Mouse (Mus musculus) frontal cortex, adult 2 months (tissue): ENCODE data around the gene Krtap6-1. TPM values are rescaled to one million over a fixed set of nuclear protein-coding genes. Genes with fewer than 3 reads are reported as not detected.
"Not testable (repeated sequence)": the region's sequence is repeated elsewhere in the genome, so short reads cannot be mapped to it uniquely, and the experiment has no call there.

Experiments
- DNase-seq, 2 experiments: peaks; one replicate each; pipeline ENCODE4 v3.0.0; 2022; ENCODE audit warnings: low spot score in 1 of 2; ENCODE audit errors: extremely low spot score in 1 of 2
- polyA plus RNA-seq: library from polyadenylated mRNA; depleted of rRNA; stranded (reverse); fragments of >200 nt; gene quantifications from 2 replicates; pipeline ENCODE4 v1.2.3, GENCODE M21; 2012; rRNA removed

The Krtap6-1 gene
- not detected in 2 replicates for polyA plus RNA-seq

DNA sequence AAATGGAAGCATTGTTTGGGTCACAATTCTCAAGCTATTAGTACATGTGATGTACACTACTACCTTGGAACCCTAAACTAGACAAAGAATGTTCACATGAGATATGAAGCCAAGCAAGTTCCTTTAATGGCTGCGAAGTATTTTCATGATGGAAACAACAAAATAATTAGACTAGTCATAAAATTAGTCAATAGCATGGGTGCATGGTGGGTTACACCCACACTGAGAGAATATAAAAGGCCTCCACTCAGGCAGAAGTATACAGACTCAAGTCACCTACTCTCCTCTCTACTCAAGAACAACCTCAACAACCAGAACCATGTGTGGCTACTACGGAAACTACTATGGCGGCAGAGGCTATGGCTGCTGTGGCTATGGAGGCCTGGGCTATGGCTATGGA lies at the start of gene Krtap6-1:
Gene Krtap6-1, plus strand, starts transcription at position 301 of the 400 bp plus-strand sequence.
- not testable (repeated sequence) for DNase-seq

DNA sequence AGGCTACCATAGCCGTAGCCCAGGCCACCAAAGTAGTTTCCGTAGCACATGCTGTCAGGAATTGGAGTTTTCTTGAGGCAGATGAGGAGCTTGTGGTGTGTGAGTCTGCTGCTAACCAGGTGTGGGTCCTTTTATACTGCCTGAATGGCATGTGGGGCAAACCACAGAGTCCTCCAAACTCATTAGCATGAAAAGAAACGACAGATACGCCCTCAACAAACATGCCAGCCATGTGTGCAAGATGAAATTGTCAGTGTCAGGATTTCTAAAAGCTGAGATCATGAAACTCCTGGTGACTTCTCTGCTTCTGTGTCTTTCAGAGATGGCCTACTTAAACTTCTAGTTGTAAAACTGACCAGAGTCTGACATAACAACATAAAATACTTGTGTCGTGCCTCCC lies 20.8 kb upstream of the Krtap6-1 start, which contains the start of gene Krtap22-2:
Gene Krtap22-2, minus strand, starts transcription at position 101 of the 400 bp plus-strand sequence.
- DNase-seq: no peak

DNA sequence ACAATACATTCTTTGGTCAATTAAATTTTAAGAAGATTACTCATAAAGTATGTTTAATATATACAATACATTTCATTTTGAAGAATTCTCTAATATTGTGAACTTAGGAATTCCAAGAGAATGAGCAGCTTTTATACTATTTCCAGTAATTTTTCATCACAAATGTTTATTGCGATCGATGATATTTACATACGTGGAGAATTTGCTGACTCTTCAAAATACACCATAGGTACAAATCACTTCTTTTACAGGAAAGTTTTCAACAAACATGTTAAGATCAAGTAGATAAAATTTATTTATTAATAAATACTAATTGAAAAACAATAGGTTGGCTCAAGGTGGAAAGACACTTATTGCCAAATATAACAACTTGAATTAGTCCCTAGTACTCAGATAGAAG lies 17.5 kb upstream of the Krtap6-1 start:
- no peak for DNase-seq

DNA sequence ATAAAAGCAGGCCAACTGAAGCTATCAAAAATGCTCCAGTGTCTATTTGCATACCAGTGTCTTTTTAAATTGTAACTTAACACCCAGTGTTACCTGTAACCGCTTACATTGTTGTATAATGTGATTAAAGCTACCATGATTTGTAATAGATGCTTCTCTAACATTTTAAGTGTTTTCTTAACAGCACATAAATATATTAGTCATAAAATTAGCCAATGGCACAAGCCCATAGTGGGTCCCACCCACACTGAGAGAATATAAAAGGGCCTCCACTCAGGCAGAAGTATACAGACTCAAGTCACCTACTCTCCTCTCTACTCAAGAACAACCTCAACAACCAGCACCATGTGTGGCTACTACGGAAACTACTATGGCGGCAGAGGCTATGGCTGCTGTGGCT lies 16.5 kb upstream of the Krtap6-1 start, which contains the start of gene Gm10229:
Gene Gm10229, plus strand, starts transcription at position 301 of the 400 bp plus-strand sequence.
- not testable (repeated sequence) for DNase-seq

DNA sequence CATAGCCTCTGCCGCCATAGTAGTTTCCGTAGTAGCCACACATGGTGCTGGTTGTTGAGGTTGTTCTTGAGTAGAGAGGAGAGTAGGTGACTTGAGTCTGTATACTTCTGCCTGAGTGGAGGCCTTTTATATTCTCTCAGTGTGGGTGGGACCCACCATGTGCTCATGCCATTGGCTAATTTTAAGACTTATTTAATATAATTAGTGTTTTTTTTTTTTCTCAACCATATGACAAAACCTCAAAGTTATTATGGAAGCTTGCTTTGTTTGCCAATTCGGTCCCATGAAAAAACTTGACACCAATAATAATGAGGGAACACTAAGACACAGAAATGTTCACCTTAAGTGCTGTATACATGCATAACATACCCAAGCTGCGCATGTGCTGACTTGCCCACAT lies 9.9 kb downstream of the Krtap6-1 start, which contains the start of gene Gm10228:
Gene Gm10228, minus strand, starts transcription at position 101 of the 400 bp plus-strand sequence.
- DNase-seq: not testable (repeated sequence)

DNA sequence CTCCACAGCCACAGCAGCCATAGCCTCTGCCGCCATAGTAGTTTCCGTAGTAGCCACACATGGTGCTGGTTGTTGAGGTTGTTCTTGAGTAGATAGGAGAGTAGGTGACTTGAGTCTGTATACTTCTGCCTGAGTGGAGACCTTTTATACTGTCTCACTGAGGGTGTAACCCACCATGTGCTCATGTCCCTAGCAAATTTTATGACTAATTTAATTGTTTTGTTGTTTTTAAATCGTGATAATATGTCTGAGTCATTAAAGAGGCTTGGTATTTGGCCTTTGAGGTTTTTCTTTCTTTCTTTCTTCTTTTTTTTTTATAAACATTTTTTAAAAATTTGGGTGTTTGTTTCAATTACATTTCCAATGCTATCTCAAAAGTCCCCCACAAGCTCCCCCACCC lies 16.3 kb downstream of the Krtap6-1 start, which contains the start of gene Krtap6-5:
Gene Krtap6-5, minus strand, starts transcription at position 101 of the 400 bp plus-strand sequence.
- DNase-seq: no peak

DNA sequence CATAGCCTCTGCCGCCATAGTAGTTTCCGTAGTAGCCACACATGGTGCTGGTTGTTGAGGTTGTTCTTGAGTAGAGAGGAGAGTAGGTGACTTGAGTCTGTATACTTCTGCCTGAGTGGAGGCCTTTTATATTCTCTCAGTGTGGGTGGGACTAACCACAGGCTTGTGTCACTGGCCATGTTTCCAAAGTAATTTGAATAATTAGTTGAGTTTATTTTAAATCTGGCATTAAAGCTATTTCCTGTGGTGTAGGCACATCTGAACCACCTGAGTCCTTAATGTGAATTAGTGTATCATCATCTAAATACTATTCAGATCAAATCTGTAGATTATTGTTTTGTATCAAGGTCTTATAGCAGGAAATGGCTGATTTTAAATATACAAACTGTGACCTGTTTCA lies 32.4 kb downstream of the Krtap6-1 start, which contains the start of gene 1110025L11Rik:
Gene 1110025L11Rik, minus strand, starts transcription at position 101 of the 400 bp plus-strand sequence.
- DNase-seq: not testable (repeated sequence)

DNA sequence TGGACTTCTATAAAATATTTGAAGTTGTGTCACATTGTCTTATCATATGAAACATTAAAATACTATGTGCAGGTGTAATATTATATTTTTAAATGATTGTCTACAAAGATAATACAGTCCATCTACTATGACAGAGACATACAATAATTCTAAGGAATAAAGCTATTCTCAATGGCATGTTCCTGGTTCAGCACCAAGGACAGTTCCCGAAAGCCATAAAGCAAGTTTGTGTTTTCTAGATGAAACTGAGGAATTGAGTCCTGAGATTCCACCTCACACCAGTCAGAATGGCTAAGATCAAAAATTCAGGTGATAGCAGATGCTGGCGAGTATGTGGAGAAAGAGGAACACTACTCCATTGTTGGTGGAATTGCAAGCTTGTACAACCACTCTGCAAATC lies 39.5 kb downstream of the Krtap6-1 start:
- DNase-seq: not testable (repeated sequence)

Other genes starting within 250 kb of the Krtap6-1 start
- gene Gm20741, start 219.5 kb upstream of the Krtap6-1 start, polyA plus RNA-seq: not detected in 2 replicates
- not detected in 2 replicates for gene Krtap15, start 211.5 kb upstream of the Krtap6-1 start, polyA plus RNA-seq
- not detected in 2 replicates for gene Krtap14, start 205.6 kb upstream of the Krtap6-1 start, polyA plus RNA-seq
- gene Krtap19-1, start 162.3 kb upstream of the Krtap6-1 start, polyA plus RNA-seq: not detected in 2 replicates
- not detected in 2 replicates for gene Krtap19-2, start 157.4 kb upstream of the Krtap6-1 start, polyA plus RNA-seq
- not detected in 2 replicates for gene Krtap19-3, start 153.7 kb upstream of the Krtap6-1 start, polyA plus RNA-seq
- gene Krtap19-4, start 146.6 kb upstream of the Krtap6-1 start, polyA plus RNA-seq: not detected in 2 replicates
- gene Krtap19-5, start 135.2 kb upstream of the Krtap6-1 start, polyA plus RNA-seq: not detected in 2 replicates
- gene Krtap19-9b, start 99.4 kb upstream of the Krtap6-1 start, polyA plus RNA-seq: not detected in 2 replicates
- not detected in 2 replicates for gene Krtap16-3, start 68.8 kb upstream of the Krtap6-1 start, polyA plus RNA-seq
- not detected in 2 replicates for gene Krtap22-2, start 20.9 kb upstream of the Krtap6-1 start, polyA plus RNA-seq
- not detected in 2 replicates for gene Gm10229, start 16.4 kb upstream of the Krtap6-1 start, polyA plus RNA-seq
- gene Gm10228, start 9.8 kb downstream of the Krtap6-1 start, polyA plus RNA-seq: not detected in 2 replicates
- gene Krtap6-5, start 16.2 kb downstream of the Krtap6-1 start, polyA plus RNA-seq: not detected in 2 replicates
- gene 1110025L11Rik, start 32.3 kb downstream of the Krtap6-1 start, polyA plus RNA-seq: not detected in 2 replicates
- not detected in 2 replicates for gene Krtap6-3, start 52.3 kb downstream of the Krtap6-1 start, polyA plus RNA-seq
- gene Gm6358, start 109.2 kb downstream of the Krtap6-1 start, polyA plus RNA-seq: not detected in 2 replicates
- gene Gm10061, start 119.4 kb downstream of the Krtap6-1 start, polyA plus RNA-seq: not detected in 2 replicates
- not detected in 2 replicates for gene Gm9789, start 126.3 kb downstream of the Krtap6-1 start, polyA plus RNA-seq
- not detected in 2 replicates for gene Gm7735, start 137.8 kb downstream of the Krtap6-1 start, polyA plus RNA-seq
- not detected in 2 replicates for gene 1110057P08Rik, start 143.0 kb downstream of the Krtap6-1 start, polyA plus RNA-seq
- not detected in 2 replicates for gene Krtap20-2, start 174.2 kb downstream of the Krtap6-1 start, polyA plus RNA-seq